Mouse (Mus musculus): ENCODE measurements around the gene D5Ertd579e.

DNA sequence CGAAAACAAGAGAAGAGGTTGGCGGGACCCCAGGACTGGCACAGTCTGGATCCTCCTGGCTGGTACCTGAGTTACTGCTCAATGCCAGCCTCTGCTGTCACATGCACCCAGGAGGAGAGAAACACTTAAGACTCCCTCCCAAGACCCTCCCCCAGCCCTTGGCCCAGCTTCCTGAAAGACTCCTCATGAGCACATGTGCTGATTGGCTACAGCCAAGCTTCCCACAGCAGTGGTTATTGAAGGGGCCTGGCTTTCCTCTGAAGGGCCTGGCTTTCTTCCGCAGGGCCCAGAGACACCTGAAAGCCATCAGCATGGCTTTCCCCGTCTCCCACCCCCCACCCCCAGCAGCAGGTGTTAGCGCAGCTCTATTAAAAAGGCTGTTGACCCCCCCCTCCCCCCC lies 102.6 kb downstream of the D5Ertd579e start, which contains the start of gene Tbc1d14:
- no peak for TF ChIP-seq CTCF (IDR thresholded peaks at IDR 0.05; ENCODE audit: extremely low read depth, insufficient read depth, insufficient read length, insufficient replicate concordance)
- TF ChIP-seq POLR2A (IDR thresholded peaks at IDR 0.05; ENCODE audit: low read depth, low read length), result no peak
